Mouse (Mus musculus) C2C12 (cell line): ENCODE measurements around the gene Ano3. TPM values are rescaled to one million over a fixed set of nuclear protein-coding genes. Genes with fewer than 3 reads are reported as not detected.

Source experiments
- H3K27me3 ChIP-seq: one replicate; pipeline ENCODE4 v1.6.1; 2011; ENCODE audit not compliant: control insufficient read depth, insufficient read depth, insufficient read length
- H3K36me3 ChIP-seq: one replicate; pipeline ENCODE4 v1.6.1; 2011; ENCODE audit not compliant: control insufficient read depth, insufficient read depth
- H3K4me3 ChIP-seq: one replicate; pipeline ENCODE4 v1.5.1; 2011; ENCODE audit warnings: mild to moderate bottlenecking, control low read depth; ENCODE audit not compliant: poor library complexity, insufficient read depth, severe bottlenecking
- H3K79me2 ChIP-seq: one replicate; pipeline ENCODE4 v1.6.1; 2011; ENCODE audit not compliant: control insufficient read depth, insufficient read depth
- H3K79me3 ChIP-seq: one replicate; pipeline ENCODE4 v1.6.1; 2011; ENCODE audit warnings: low read depth, control low read depth
- H3ac ChIP-seq: one replicate; pipeline ENCODE3; 2011; ENCODE audit warnings: low read depth; ENCODE audit not compliant: control insufficient read depth, insufficient read length
- CEBPB ChIP-seq: IDR thresholded peaks from one replicate; pipeline ENCODE4 v1.6.1; 2011; ENCODE audit warnings: low read depth, mild to moderate bottlenecking, control low read depth, moderate library complexity
- CTCF ChIP-seq: IDR thresholded peaks from one replicate; pipeline ENCODE4 v1.5.1; 2011; ENCODE audit not compliant: control insufficient read depth, insufficient read depth, insufficient read length
- FOSL1 ChIP-seq: IDR thresholded peaks from one replicate; pipeline ENCODE4 v1.8.0; 2011; ENCODE audit warnings: mild to moderate bottlenecking, low read length; ENCODE audit not compliant: poor library complexity, insufficient read depth, severe bottlenecking
- MAX ChIP-seq: IDR thresholded peaks from one replicate; pipeline ENCODE4 v1.6.1; 2011; ENCODE audit warnings: mild to moderate bottlenecking, control low read depth
- MYOD1 ChIP-seq: IDR thresholded peaks from one replicate; pipeline ENCODE4 v1.6.1; 2011; ENCODE audit warnings: low read depth; ENCODE audit not compliant: control insufficient read depth, insufficient read length
- MYOG ChIP-seq: IDR thresholded peaks from one replicate; pipeline ENCODE4 v1.6.1; 2011; ENCODE audit not compliant: control insufficient read depth, insufficient read length; ENCODE audit errors: extremely low read depth
- USF1 ChIP-seq: IDR thresholded peaks from one replicate; pipeline ENCODE4 v1.6.1; 2011; ENCODE audit warnings: low read depth, mild to moderate bottlenecking, control low read depth, moderate library complexity
- polyA plus RNA-seq: library from polyadenylated mRNA; unstranded; fragments of >200 nt; fragmentation: generic; extraction: Trizol; gene quantifications from one replicate; pipeline ENCODE4 v1.2.1, GENCODE M21; 2012; ENCODE audit warnings: missing spikeins

Gene Ano3
- polyA plus RNA-seq, 1 experiment, result 0.04 TPM

GRCm38 (mm10) chr2:110929126-110929525 lies 21.6 kb downstream of the Ano3 start:
- H3ac ChIP-seq, result no peak overlapping the region
- no peaks in the 10 kb centered on the region for H3K27me3 ChIP-seq
- no peaks in the 10 kb centered on the region for H3K36me3 ChIP-seq
- no peak for TF ChIP-seq MYOG
- TF ChIP-seq CEBPB, result no peak
- TF ChIP-seq CTCF, result no peak
- no peak for TF ChIP-seq FOSL1
- TF ChIP-seq USF1, result no peak
- no peak for TF ChIP-seq MAX
- TF ChIP-seq MYOD1, result no peak
- H3K4me3 ChIP-seq, result no peak overlapping the region
- no peaks in the 10 kb centered on the region for H3K79me2 ChIP-seq
- H3K79me3 ChIP-seq, result no peaks in the 10 kb centered on the region

GRCm38 (mm10) chr2:110909506-110909905 lies 41.2 kb downstream of the Ano3 start:
- H3K79me3 ChIP-seq, result no peaks in the 10 kb centered on the region
- H3K36me3 ChIP-seq, result no peaks in the 10 kb centered on the region
- H3K4me3 ChIP-seq, result no peak overlapping the region
- no peaks in the 10 kb centered on the region for H3K79me2 ChIP-seq
- no peak for TF ChIP-seq MYOG
- no peak for TF ChIP-seq CEBPB
- TF ChIP-seq FOSL1, result no peak
- no peak for TF ChIP-seq USF1
- no peak for TF ChIP-seq MAX
- TF ChIP-seq CTCF, result no peak
- no peak for TF ChIP-seq MYOD1
- no peaks in the 10 kb centered on the region for H3K27me3 ChIP-seq
- H3ac ChIP-seq, result no peak overlapping the region

GRCm38 (mm10) chr2:110906473-110906872 lies 44.2 kb downstream of the Ano3 start:
- no peak overlapping the region for H3K4me3 ChIP-seq
- H3ac ChIP-seq, result no peak overlapping the region
- no peaks in the 10 kb centered on the region for H3K36me3 ChIP-seq
- no peaks in the 10 kb centered on the region for H3K79me3 ChIP-seq
- H3K79me2 ChIP-seq, result no peaks in the 10 kb centered on the region
- no peaks in the 10 kb centered on the region for H3K27me3 ChIP-seq
- TF ChIP-seq CTCF (no peak), MYOG (no peak), MYOD1 (no peak), CEBPB (no peak), MAX (no peak), USF1 (no peak), FOSL1 (no peak)

GRCm38 (mm10) chr2:110896477-110897270 lies 54.0 kb downstream of the Ano3 start:
- H3ac ChIP-seq, result no peak overlapping the region
- H3K79me2 ChIP-seq, result no peaks in the 10 kb centered on the region
- TF ChIP-seq CEBPB (no peak), MYOD1 (no peak), FOSL1 (no peak), MAX (no peak), MYOG (no peak), USF1 (no peak), CTCF (no peak)
- H3K4me3 ChIP-seq, result no peak overlapping the region
- H3K79me3 ChIP-seq, result no peaks in the 10 kb centered on the region
- H3K36me3 ChIP-seq, result no peaks in the 10 kb centered on the region
- no peaks in the 10 kb centered on the region for H3K27me3 ChIP-seq

- H3K79me2 ChIP-seq, result no peaks in the 10 kb centered on the region
- H3ac ChIP-seq, result no peak overlapping the region
- H3K79me3 ChIP-seq, result no peaks in the 10 kb centered on the region
- H3K36me3 ChIP-seq, result no peaks in the 10 kb centered on the region
- no peak for TF ChIP-seq FOSL1
- no peak for TF ChIP-seq CEBPB
- TF ChIP-seq MYOD1, result no peak
- no peak for TF ChIP-seq CTCF
- H3K4me3 ChIP-seq, result no peak overlapping the region
- no peaks in the 10 kb centered on the region for H3K27me3 ChIP-seq
Measured at GRCm38 (mm10) chr2:110871650-110872049, 79.1 kb downstream of the Ano3 start.

GRCm38 (mm10) chr2:110865584-110865983 lies 85.1 kb downstream of the Ano3 start:
- no peaks in the 10 kb centered on the region for H3K36me3 ChIP-seq
- no peak for TF ChIP-seq CEBPB
- TF ChIP-seq MYOD1, result no peak
- TF ChIP-seq FOSL1, result no peak
- TF ChIP-seq USF1, result no peak
- TF ChIP-seq MYOG, result no peak
- TF ChIP-seq CTCF, result no peak
- TF ChIP-seq MAX, result no peak
- no peak overlapping the region for H3ac ChIP-seq
- no peak overlapping the region for H3K4me3 ChIP-seq
- H3K79me3 ChIP-seq, result no peaks in the 10 kb centered on the region
- H3K79me2 ChIP-seq, result no peaks in the 10 kb centered on the region
- H3K27me3 ChIP-seq, result no peaks in the 10 kb centered on the region
